Mouse (Mus musculus) hindbrain, postnatal 0 days (tissue): ENCODE data around the gene Gng12. TPM values are rescaled to one million over a fixed set of nuclear protein-coding genes. Genes with fewer than 3 reads are reported as not detected.

ENCODE experiments used
- ATAC-seq: fragments of 200-750 bp; cut with Nextera tagmentation; 2 replicates; pipeline ENCODE4 v1.8.0; 2017; ENCODE audit warnings: mild to moderate bottlenecking, moderate TSS enrichment, moderate library complexity
- DNase-seq: peaks from one replicate; pipeline ENCODE4 v3.0.0-alpha.2; 2015; ENCODE audit warnings: low spot score
- H3K27ac ChIP-seq: fragments of 300-500 bp; sonication (generic); 2 replicates; pipeline ENCODE4 v1.5.1; 2014; ENCODE audit warnings: mild to moderate bottlenecking
- H3K27me3 ChIP-seq: fragments of 300-500 bp; sonication (generic); 2 replicates; pipeline ENCODE4 v1.6.1; 2014; ENCODE audit warnings: low read length, mixed read lengths; ENCODE audit not compliant: insufficient read depth
- H3K36me3 ChIP-seq: fragments of 300-500 bp; sonication (generic); 2 replicates; pipeline ENCODE4 v1.6.1; 2014; ENCODE audit warnings: low read length, mixed read lengths; ENCODE audit not compliant: insufficient read depth
- H3K4me1 ChIP-seq: fragments of 300-500 bp; sonication (generic); 2 replicates; pipeline ENCODE4 v1.6.1; 2014; ENCODE audit warnings: antibody characterized with exemption, low read length, mixed read lengths; ENCODE audit not compliant: insufficient read depth
- H3K4me2 ChIP-seq: fragments of 300-500 bp; sonication (generic); 2 replicates; pipeline ENCODE4 v1.6.1; 2014; ENCODE audit warnings: low read depth, mild to moderate bottlenecking, low read length, moderate library complexity, mixed read lengths
- H3K4me3 ChIP-seq: fragments of 300-500 bp; sonication (generic); 2 replicates; pipeline ENCODE4 v1.5.1; 2014; ENCODE audit warnings: low read length
- H3K9ac ChIP-seq: fragments of 300-500 bp; sonication (generic); replicated peaks from 2 replicates; pipeline ENCODE4 v1.6.1; 2014; ENCODE audit warnings: mild to moderate bottlenecking, low read length, moderate library complexity, mixed read lengths
- H3K9me3 ChIP-seq: fragments of 300-500 bp; sonication (generic); 2 replicates; pipeline ENCODE4 v1.6.1; 2016; ENCODE audit warnings: low read length, mixed read lengths
- CTCF ChIP-seq: IDR thresholded peaks from 2 replicates; pipeline ENCODE4 v1.5.1; 2016; ENCODE audit warnings: antibody characterized with exemption, control low read depth, low read depth
- WGBS: fragments of 180-500 bp; shearing (Covaris S2); extraction: QIAGEN DNeasy Blood & Tissue Kit; methylation state at CpG from one replicate; pipeline ENCODE4 v1.1.7; 2014; 5-methylcytosine and 5-hydroxymethylcytosine counted together
- polyA plus RNA-seq: library from polyadenylated mRNA; unstranded; fragments of >200 nt; fragmentation: Nextera tagmentation; extraction: Ambion mirVana; gene quantifications from 2 replicates; pipeline ENCODE4 v1.2.1, GENCODE M21; 2015
- total RNA-seq: library from RNA; depleted of rRNA; stranded (reverse); fragments of >200 nt; gene quantifications from 2 replicates; pipeline ENCODE4 v1.2.3, GENCODE M21; 2014; rRNA removed

Gene Gng12
- total and polyA plus RNA-seq, 2 experiments from 2014 or later: 43.5 to 91.4 TPM

GRCm38 (mm10) chr6:67056889-67057564, 160.8 kb downstream of the Gng12 start:
- no peaks in the 10 kb centered on the region for H3K27me3 ChIP-seq
- H3K9me3 ChIP-seq: no peaks in the 10 kb centered on the region
- ATAC-seq: no peak
- no peak overlapping the region for H3K4me3 ChIP-seq
- H3K4me2 ChIP-seq: no peak overlapping the region
- H3K27ac ChIP-seq: no peak overlapping the region
- DNase-seq: no peak
- no peaks in the 10 kb centered on the region for H3K4me1 ChIP-seq
- TF ChIP-seq CTCF: no peak
- 85% methylated on average over 3 of the region's 3 CpGs for WGBS
- H3K36me3 ChIP-seq: no peaks in the 10 kb centered on the region
- no peak overlapping the region for H3K9ac ChIP-seq

GRCm38 (mm10) chr6:67057574-67057973, 161.4 kb downstream of the Gng12 start:
- Histone ChIP-seq H3K9me3 (no peaks in the 10 kb centered on the region), H3K9ac (no peak overlapping the region), H3K4me3 (no peak overlapping the region), H3K4me1 (no peaks in the 10 kb centered on the region), H3K27me3 (no peaks in the 10 kb centered on the region), H3K36me3 (no peaks in the 10 kb centered on the region), H3K4me2 (no peak overlapping the region), H3K27ac (no peak overlapping the region)
- TF ChIP-seq CTCF: no peak
- DNase-seq: no peak
- no peak for ATAC-seq
- 88% methylated on average over 5 of the region's 5 CpGs for WGBS

GRCm38 (mm10) chr6:67057991-67058696, 161.9 kb downstream of the Gng12 start:
- Histone ChIP-seq H3K4me1 (no peaks in the 10 kb centered on the region), H3K4me2 (no peak overlapping the region), H3K27ac (no peak overlapping the region), H3K27me3 (no peaks in the 10 kb centered on the region), H3K36me3 (no peaks in the 10 kb centered on the region), H3K4me3 (no peak overlapping the region), H3K9me3 (no peaks in the 10 kb centered on the region), H3K9ac (no peak overlapping the region)
- TF ChIP-seq CTCF: no peak
- no peak for ATAC-seq
- DNase-seq: no peak
- 93% methylated on average over 7 of the region's 7 CpGs for WGBS

GRCm38 (mm10) chr6:67060057-67060456, 163.9 kb downstream of the Gng12 start:
- ATAC-seq (no peak), DNase-seq (no peak)
- 88% methylated on average over 5 of the region's 5 CpGs for WGBS
- no peaks in the 10 kb centered on the region for H3K27me3 ChIP-seq
- no peak overlapping the region for H3K4me3 ChIP-seq
- H3K4me2 ChIP-seq: no peak overlapping the region
- no peak overlapping the region for H3K27ac ChIP-seq
- no peaks in the 10 kb centered on the region for H3K9me3 ChIP-seq
- no peak overlapping the region for H3K9ac ChIP-seq
- peak; percentile 29 for TF ChIP-seq CTCF
- H3K36me3 ChIP-seq: no peaks in the 10 kb centered on the region
- H3K4me1 ChIP-seq: no peaks in the 10 kb centered on the region

GRCm38 (mm10) chr6:67069219-67069762, 173.1 kb downstream of the Gng12 start:
- H3K4me2 ChIP-seq: no peak overlapping the region
- no peak overlapping the region for H3K4me3 ChIP-seq
- no peaks in the 10 kb centered on the region for H3K4me1 ChIP-seq
- no peak for TF ChIP-seq CTCF
- H3K9me3 ChIP-seq: no peaks in the 10 kb centered on the region
- DNase-seq (no peak), ATAC-seq (no peak)
- no peak overlapping the region for H3K9ac ChIP-seq
- H3K27ac ChIP-seq: no peak overlapping the region
- WGBS: 84% methylated on average over 8 of the region's 8 CpGs
- H3K36me3 ChIP-seq: no peaks in the 10 kb centered on the region
- no peaks in the 10 kb centered on the region for H3K27me3 ChIP-seq

GRCm38 (mm10) chr6:67069800-67070315, 173.7 kb downstream of the Gng12 start:
- DNase-seq (peak; percentile 27), ATAC-seq (peak; percentile 74)
- H3K4me2 ChIP-seq: no peak overlapping the region

More at GRCm38 (mm10) chr6:67069800-67070315, 173.7 kb downstream of the Gng12 start:
- H3K9ac ChIP-seq: no peak overlapping the region
- no peak overlapping the region for H3K4me3 ChIP-seq
- no peak for TF ChIP-seq CTCF
- H3K4me1 ChIP-seq: no peaks in the 10 kb centered on the region; the same call in 1 of the 2 replicates
- no peaks in the 10 kb centered on the region for H3K9me3 ChIP-seq
- no peaks in the 10 kb centered on the region for H3K36me3 ChIP-seq
- no peaks in the 10 kb centered on the region for H3K27me3 ChIP-seq
- no peak overlapping the region for H3K27ac ChIP-seq
- WGBS: 34% methylated on average over 9 of the region's 9 CpGs

Other genes with a start within 250 kb of the Gng12 start
- gene Vmn1r35, start 210.5 kb upstream of the Gng12 start, total RNA-seq: not detected in 2 replicates
- gene Vmn1r35, start 210.5 kb upstream of the Gng12 start, polyA plus RNA-seq: not detected in 2 replicates
- gene Vmn1r36, start 177.2 kb upstream of the Gng12 start, total RNA-seq: not detected in 2 replicates
- not detected in 2 replicates for gene Vmn1r36, start 177.2 kb upstream of the Gng12 start, polyA plus RNA-seq
- gene Vmn1r37, start 167.0 kb upstream of the Gng12 start, total RNA-seq: 0.37 TPM in 1 of 2 replicates, not detected in the other
- 0.18 TPM in 1 of 2 replicates, not detected in the other for gene Vmn1r37, start 167.0 kb upstream of the Gng12 start, polyA plus RNA-seq
- gene Vmn1r38, start 113.8 kb upstream of the Gng12 start, total RNA-seq: not detected in 2 replicates
- not detected in 2 replicates for gene Vmn1r38, start 113.8 kb upstream of the Gng12 start, polyA plus RNA-seq
- gene Vmn1r39, start 85.8 kb upstream of the Gng12 start, total RNA-seq: 0.11 TPM in 1 of 2 replicates, not detected in the other
- gene Vmn1r39, start 85.8 kb upstream of the Gng12 start, polyA plus RNA-seq: not detected in 2 replicates
- 7.9 and 14.9 TPM in 2 replicates for gene Gadd45a, start 141.1 kb downstream of the Gng12 start, total RNA-seq
- gene Gadd45a, start 141.1 kb downstream of the Gng12 start, polyA plus RNA-seq: 16.2 and 16.9 TPM in 2 replicates